Mouse (Mus musculus) retina, postnatal 1 day (tissue): ENCODE measurements at regions not wholly inside any gene's neighbourhood (a gene's known extent, or its start where the extent isn't known, plus 50 kb on each side); places are given as distances from the start of the nearest gene placed in this dataset.
A peak's percentile ranks its signal among the peaks of the same experiment; 100 is the strongest.

ENCODE experiments used
- DNase-seq: peaks from one replicate; pipeline ENCODE4 v3.0.0-alpha.2; 2012

DNA sequence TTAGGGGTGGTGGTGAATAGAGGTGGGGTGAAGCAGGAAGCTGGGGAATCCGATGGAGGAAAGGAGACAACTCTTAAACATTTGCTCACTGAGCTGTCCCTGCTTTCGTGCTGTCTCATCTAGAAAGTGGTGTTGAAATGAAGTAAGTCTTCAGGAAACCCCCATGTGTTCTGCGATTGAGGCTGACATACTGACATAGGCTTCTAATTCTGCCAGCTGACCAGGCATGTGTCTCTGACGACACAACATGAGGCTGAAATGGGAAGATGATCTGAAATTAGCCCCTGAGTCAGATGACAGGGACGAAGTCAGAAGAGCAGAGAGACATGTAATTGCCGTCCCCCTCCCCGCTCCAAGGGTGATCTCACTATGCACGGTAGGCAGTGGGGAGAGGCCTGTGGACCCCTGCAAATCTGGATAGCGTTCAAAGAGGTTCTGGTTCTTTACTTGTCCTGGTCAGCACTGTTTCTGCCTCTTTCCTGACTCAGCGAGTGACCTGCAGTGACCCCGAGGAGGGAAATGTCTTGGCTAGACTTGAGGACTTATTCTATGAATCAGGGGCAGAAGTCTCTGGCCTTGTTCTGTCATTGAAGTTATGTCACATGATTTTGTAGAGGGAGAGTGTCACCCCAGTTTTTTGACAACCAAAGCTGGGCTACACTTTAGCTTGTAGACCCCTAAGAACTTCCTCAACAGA is 117.0 kb upstream of the Id2 start:
- no peak for DNase-seq

- DNase-seq = no peak
These were observed 114.4 kb upstream of the Id2 start for GRCm38 (mm10) chr12:25211331-25211730.

DNA sequence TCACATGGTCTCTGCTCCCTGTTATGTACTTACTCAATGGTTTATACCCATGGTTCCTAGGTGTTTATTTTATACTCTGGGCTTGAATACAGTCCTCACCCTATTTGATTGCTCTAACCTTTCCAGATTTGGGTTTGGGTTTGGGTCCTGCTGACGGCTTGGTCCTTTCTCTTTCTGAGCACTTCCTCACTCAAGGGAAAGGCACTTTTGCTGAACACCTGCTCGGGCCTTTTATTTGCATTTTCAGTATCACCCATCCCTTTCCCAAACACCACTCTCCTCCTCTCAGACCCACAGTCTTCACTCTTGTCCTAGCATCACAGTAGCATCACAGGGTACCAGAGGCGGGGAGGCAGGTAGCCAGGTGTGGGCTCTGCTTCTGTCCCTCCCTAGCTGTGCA is 113.7 kb upstream of the Id2 start:
- no peak for DNase-seq

GRCm38 (mm10) chr12:25209333-25209728 is 112.4 kb upstream of the Id2 start:
- no peak for DNase-seq

- DNase-seq = no peak
These were observed 111.9 kb upstream of the Id2 start for GRCm38 (mm10) chr12:25208670-25209332.

GRCm38 (mm10) chr12:25203371-25204067 is 106.6 kb upstream of the Id2 start:
- no peak for DNase-seq

- no peak for DNase-seq
These were observed 103.2 kb upstream of the Id2 start for GRCm38 (mm10) chr12:25200161-25200560.

DNA sequence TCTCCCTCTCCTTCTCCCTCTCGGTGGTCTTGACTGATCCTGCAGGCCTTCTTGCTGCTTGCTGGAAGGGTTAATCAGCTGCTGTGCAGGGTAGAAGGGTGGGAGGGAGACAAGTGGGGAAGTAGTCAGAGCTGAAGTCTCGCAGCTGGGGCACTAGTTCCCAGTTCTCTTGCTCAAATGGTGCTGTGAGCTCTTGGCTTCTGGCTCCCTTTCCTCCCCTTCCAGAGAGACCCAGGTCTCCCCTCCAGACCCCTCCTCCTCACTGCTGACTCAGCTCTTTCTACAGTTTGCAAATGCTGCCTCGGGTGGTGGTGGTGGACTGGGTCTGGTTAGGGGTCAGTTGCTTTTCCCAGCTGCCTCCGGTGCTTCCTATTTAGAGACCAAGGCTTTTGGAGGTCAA is 100.8 kb upstream of the Id2 start:
- peak; percentile 48 for DNase-seq

- DNase-seq = no peak
These were observed 99.1 kb upstream of the Id2 start for GRCm38 (mm10) chr12:25196022-25196421.

GRCm38 (mm10) chr12:25192216-25192615 is 95.3 kb upstream of the Id2 start:
- no peak for DNase-seq

DNA sequence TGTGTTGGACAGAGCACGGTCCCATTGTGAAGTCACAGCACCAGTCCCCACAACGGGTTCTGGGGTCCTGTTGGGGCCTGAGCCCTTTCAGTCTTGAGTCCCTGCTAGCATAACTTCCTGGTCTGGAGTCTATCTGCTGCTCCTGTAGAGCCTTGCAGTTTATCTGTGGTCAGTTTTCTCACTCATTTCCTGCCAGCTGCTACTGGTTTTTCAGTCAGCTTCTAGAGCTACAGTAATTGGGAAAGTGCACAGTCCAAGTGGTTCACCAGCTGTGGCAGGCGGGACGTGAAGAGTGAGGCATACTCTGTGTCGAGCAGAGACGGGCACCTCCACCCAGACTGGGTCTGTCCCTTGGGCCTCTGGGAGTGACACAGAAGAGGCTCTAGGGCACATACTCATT is 93.4 kb upstream of the Id2 start:
- DNase-seq = no peak

- no peak for DNase-seq
These were observed 92.3 kb upstream of the Id2 start for GRCm38 (mm10) chr12:25189174-25189761.

DNA sequence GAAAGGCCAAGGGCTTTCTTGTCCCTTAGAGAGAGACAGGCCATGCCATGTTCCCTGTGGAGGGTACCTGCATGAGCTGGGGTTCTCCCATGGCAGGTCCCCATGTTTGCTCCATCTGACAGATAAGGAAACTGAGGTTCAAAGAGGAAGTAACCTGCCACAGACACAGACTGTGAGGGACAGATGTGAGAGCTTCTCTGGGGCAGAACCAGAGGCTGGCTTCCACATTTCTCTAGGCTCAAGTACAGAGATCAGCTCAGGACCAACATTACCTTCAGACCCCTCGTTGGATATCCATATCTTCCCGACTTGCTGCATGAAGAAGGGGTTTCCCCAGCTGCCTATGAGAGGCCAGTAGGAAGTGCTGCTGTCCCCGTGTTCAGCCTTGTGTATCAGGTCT is 91.6 kb upstream of the Id2 start:
- no peak for DNase-seq

- DNase-seq = no peak
These were observed 90.3 kb upstream of the Id2 start for GRCm38 (mm10) chr12:25187216-25187615.

DNA sequence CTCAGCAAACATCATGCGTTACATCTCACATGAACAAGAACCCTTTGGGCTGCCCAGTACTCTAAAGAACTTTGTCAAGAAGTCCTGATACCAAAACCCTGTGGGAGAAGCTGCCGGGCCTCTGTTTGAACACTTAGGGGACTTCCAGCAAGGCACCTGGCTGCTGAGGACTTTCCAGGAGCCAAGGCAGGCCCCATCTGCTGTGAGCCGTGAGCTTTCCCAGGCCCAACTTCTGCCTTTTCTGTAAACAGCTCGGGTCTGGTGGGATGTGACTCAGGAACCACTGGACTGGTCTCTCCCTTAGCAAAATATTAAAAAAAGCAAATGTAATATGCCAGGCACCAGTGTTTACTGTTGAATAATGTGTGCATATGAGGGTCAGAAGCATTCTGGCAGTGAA is 85.7 kb upstream of the Id2 start:
- DNase-seq = no peak

DNA sequence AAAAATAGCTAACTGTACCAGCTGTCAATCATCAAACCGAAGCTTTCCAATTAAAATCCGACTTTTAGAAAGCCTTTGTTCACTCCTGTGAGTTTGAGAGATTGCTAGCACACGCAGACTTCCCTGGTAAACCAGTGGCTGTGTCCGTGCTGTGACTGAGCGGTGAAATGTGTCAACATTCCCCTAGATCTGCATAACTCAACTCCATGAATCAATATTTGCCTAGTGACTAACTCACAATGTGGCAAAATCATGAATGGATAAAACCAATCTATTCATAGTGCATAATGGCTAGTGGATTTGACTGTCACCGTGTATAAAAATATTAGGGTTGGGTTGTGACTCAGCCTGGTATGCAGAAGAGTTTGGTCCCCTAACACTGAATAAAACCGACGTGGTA is 84.4 kb upstream of the Id2 start:
- no peak for DNase-seq

- DNase-seq = no peak
These were observed 83.9 kb upstream of the Id2 start for GRCm38 (mm10) chr12:25180861-25181260.

DNA sequence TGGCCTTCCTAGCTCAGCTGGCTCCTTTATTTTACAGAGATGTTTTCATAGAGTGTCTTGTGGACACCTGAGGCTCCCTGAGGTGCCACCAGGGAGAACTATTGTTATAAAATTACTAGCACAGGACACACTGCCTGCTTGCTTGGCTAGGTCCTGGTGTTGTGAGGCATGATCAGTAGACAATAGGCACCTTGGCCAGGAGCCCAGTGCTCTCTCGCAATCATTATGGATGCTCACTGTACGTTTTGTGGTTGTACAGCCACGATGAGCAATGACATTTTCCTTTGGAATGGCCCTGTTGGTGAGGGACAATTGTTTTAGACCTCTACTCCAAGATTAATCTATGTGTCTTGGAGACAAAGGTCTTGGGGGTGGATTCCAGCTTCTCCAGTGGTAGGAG is 83.3 kb upstream of the Id2 start:
- peak; percentile 39 for DNase-seq

DNA sequence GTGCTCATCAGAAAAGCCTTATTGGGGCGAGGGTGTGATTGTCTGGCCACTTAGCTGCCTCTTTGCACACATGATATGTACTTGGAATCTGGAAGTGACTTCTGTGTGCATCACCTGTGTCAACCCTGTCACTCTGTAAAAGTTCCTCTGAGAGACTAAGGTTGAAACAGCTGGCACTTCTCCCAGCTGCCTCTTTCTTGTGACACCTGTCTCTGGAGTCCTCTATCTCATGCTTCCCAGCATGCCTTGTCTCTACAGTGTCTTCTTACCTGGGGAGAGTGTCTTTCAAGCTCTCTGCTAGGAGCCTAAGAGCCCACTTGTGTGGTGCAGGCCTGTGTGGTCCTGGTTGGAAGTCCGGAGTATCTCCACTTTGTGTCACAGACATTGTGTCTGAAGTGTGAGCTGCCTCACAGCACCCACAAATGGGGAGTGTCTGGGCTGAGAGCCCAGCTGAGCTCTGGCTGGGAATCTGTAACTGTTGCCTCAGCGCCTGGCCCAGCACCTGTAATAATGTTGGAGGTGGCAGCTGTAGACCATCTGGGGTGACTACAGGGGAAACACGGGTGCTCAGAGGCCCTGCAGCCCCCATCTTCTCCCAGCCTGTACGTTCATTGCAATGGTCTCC is 81.7 kb upstream of the Id2 start:
- no peak for DNase-seq

DNA sequence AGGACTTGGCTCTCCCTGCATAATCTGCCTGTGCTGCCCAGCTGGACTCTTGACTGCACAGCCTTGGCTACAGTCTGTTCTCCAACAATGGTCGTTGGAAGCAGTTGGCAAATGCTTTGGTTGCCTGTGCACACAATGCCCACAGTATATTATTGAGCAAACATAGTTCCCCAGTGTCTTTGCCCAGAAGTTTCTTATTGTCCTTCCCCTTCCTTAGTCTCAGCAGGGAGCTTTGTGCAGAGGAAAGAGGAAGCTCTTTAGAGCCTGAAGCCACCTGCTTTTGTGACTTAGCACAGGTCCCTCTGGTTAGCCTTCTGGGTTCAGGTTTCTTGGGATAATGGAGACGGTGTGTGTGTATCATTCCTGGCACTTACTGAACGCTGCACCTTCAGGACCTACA is 80.9 kb upstream of the Id2 start:
- DNase-seq = no peak

- DNase-seq = no peak
These were observed 79.6 kb upstream of the Id2 start for GRCm38 (mm10) chr12:25176565-25176964.

DNA sequence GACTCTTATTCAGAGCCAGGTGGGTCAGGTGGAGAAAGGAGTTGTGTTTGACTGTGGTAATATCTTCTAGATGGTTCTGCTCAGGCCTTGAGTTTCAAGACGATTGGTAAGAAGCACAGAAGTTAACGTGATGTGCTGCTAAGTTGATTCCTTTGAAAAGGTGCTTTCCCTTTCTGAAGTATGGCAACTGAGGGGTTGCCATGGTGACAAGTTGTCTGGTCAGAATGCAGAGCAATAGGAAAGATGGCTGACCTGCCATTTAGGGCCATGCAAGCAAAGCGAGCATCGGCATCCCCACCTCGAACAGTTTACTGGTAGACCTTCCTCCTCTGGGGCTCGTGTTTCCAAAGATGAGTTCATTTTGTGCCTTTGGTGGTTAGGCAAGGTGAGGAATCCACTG is 76.1 kb upstream of the Id2 start:
- DNase-seq = no peak

- DNase-seq = no peak
These were observed 75.5 kb upstream of the Id2 start for GRCm38 (mm10) chr12:25172450-25172849.
